Mouse (Mus musculus) stomach, embryonic 15.5 days (tissue): Measurements from ENCODE around the gene Dhrs11. TPM values are rescaled to one million over a fixed set of nuclear protein-coding genes. Genes with fewer than 3 reads are reported as not detected.

ENCODE experiments used
- ATAC-seq: fragments of 200-750 bp; cut with Nextera tagmentation; 2 replicates; pipeline ENCODE4 v1.8.0; 2017; ENCODE audit warnings: low read depth, moderate number of reproducible peaks, moderate TSS enrichment; ENCODE audit not compliant: insufficient read depth, low FRiP score
- H3K27ac ChIP-seq: fragments of 300-500 bp; sonication (generic); 2 replicates; pipeline ENCODE4 v1.5.1; 2015; ENCODE audit warnings: mild to moderate bottlenecking, inconsistent platforms
- H3K27me3 ChIP-seq: fragments of 300-500 bp; sonication (generic); replicated peaks from 2 replicates; pipeline ENCODE4 v1.6.1; 2015; ENCODE audit warnings: inconsistent platforms
- H3K36me3 ChIP-seq: fragments of 300-500 bp; sonication (generic); 2 replicates; pipeline ENCODE4 v1.6.1; 2015; ENCODE audit warnings: inconsistent platforms
- H3K4me1 ChIP-seq: fragments of 300-500 bp; sonication (generic); 2 replicates; pipeline ENCODE4 v1.6.1; 2015; ENCODE audit warnings: inconsistent platforms
- H3K4me2 ChIP-seq: fragments of 300-500 bp; sonication (generic); 2 replicates; pipeline ENCODE4 v1.6.1; 2015; ENCODE audit warnings: mild to moderate bottlenecking, inconsistent platforms
- H3K4me3 ChIP-seq: fragments of 300-500 bp; sonication (generic); replicated peaks from 2 replicates; pipeline ENCODE4 v1.5.1; 2015; ENCODE audit warnings: inconsistent platforms
- H3K9ac ChIP-seq: fragments of 300-500 bp; sonication (generic); 2 replicates; pipeline ENCODE4 v1.6.1; 2015; ENCODE audit warnings: inconsistent platforms
- H3K9me3 ChIP-seq: fragments of 300-500 bp; sonication (generic); 2 replicates; pipeline ENCODE4 v1.6.1; 2016; ENCODE audit warnings: inconsistent platforms
- WGBS: fragments of 180-500 bp; shearing (Covaris S2); methylation state at CpG from one replicate; pipeline ENCODE4 v1.1.7; 2015; 5-methylcytosine and 5-hydroxymethylcytosine counted together
- polyA plus RNA-seq: library from polyadenylated mRNA; unstranded; fragments of >200 nt; fragmentation: Nextera tagmentation; extraction: Ambion mirVana; gene quantifications from 2 replicates; pipeline ENCODE4 v1.2.1, GENCODE M21; 2015

Dhrs11 gene
- polyA plus RNA-seq, 1 experiment from 2014 or later, result 38.2 TPM

- Histone ChIP-seq H3K27ac (no peak overlapping the region), H3K4me1 (no peaks in the 10 kb centered on the region), H3K9ac (no peak overlapping the region), H3K4me3 (no peak overlapping the region), H3K36me3 (no peaks in the 10 kb centered on the region), H3K9me3 (no peaks in the 10 kb centered on the region), H3K4me2 (no peak overlapping the region), H3K27me3 (no peaks in the 10 kb centered on the region)
- ATAC-seq, result no peak
- WGBS, result 60% methylated on average over 6 of the region's 6 CpGs
Measured at GRCm38 (mm10) chr11:84790383-84790782, 38.4 kb downstream of the Dhrs11 start.

- no peaks in the 10 kb centered on the region for H3K9me3 ChIP-seq
- no peak overlapping the region for H3K9ac ChIP-seq
- 4% methylated on average over 19 of the region's 19 CpGs for WGBS
- H3K36me3 ChIP-seq, result no peaks in the 10 kb centered on the region
- no peak overlapping the region for H3K4me3 ChIP-seq
- no peak for ATAC-seq
- H3K4me1 ChIP-seq, result 0 out of 2 replicates have a peak, but pooled peaks cover 4% of the 10 kb centered on the region
- H3K27me3 ChIP-seq, result peaks cover 14% of the 10 kb centered on the region; the same call in 1 of the 2 replicates
- no peak overlapping the region for H3K27ac ChIP-seq
- H3K4me2 ChIP-seq, result no peak overlapping the region
Measured at GRCm38 (mm10) chr11:84780143-84780870, 48.5 kb downstream of the Dhrs11 start.

- peaks cover 6% of the 10 kb centered on the region; the same call in 1 of the 2 replicates for H3K27me3 ChIP-seq
- 0 out of 2 replicates have a peak, but pooled peaks cover 4% of the 10 kb centered on the region for H3K4me1 ChIP-seq
- WGBS, result 5% methylated on average over 4 of the region's 4 CpGs
- no peaks in the 10 kb centered on the region for H3K36me3 ChIP-seq
- H3K4me2 ChIP-seq, result no peak overlapping the region
- H3K27ac ChIP-seq, result no peak overlapping the region
- no peaks in the 10 kb centered on the region for H3K9me3 ChIP-seq
- H3K9ac ChIP-seq, result no peak overlapping the region
- ATAC-seq, result no peak
- no peak overlapping the region for H3K4me3 ChIP-seq
Measured at GRCm38 (mm10) chr11:84775560-84775959, 53.2 kb downstream of the Dhrs11 start.

- 45% methylated on average over 13 of the region's 13 CpGs for WGBS
- Histone ChIP-seq H3K9me3 (no peaks in the 10 kb centered on the region), H3K4me2 (no peak overlapping the region), H3K4me1 (0 out of 2 replicates have a peak, but pooled peaks cover 4% of the 10 kb centered on the region), H3K4me3 (no peak overlapping the region), H3K36me3 (no peaks in the 10 kb centered on the region), H3K27me3 (no peaks in the 10 kb centered on the region; the same call in 1 of the 2 replicates), H3K9ac (no peak overlapping the region), H3K27ac (no peak overlapping the region)
- no peak for ATAC-seq
Measured at GRCm38 (mm10) chr11:84774870-84775514, 53.8 kb downstream of the Dhrs11 start.

Other genes with a start within 250 kb of the Dhrs11 start
- gene Mrm1, start 9.5 kb downstream of the Dhrs11 start, polyA plus RNA-seq, result 14.5 and 15.5 TPM in 2 replicates
- 69.8 and 76.7 TPM in 2 replicates for gene Ggnbp2, start 41.8 kb upstream of the Dhrs11 start, polyA plus RNA-seq
- gene Myo19, start 51.2 kb upstream of the Dhrs11 start, polyA plus RNA-seq, result 6.8 and 7.8 TPM in 2 replicates
- gene Pigw, start 51.3 kb upstream of the Dhrs11 start, polyA plus RNA-seq, result 2.9 and 3.5 TPM in 2 replicates
- 52.9 and 56.9 TPM in 2 replicates for gene Znhit3, start 87.4 kb upstream of the Dhrs11 start, polyA plus RNA-seq
- gene Car4, start 128.8 kb upstream of the Dhrs11 start, polyA plus RNA-seq, result 0.49 and 0.51 TPM in 2 replicates